Mouse (Mus musculus) embryonic fibroblast, embryonic 13.5 days (primary cell): Measurements from ENCODE around the gene Csf2rb2.

Source experiments
- CTCF ChIP-seq: IDR thresholded peaks from 2 replicates; pipeline ENCODE4 v1.5.1; 2011; ENCODE audit warnings: mild to moderate bottlenecking, control low read depth, low read length, moderate library complexity, borderline replicate concordance; ENCODE audit not compliant: insufficient read depth
- POLR2A ChIP-seq: IDR thresholded peaks from 2 replicates; pipeline ENCODE4 v1.6.1; 2011; ENCODE audit warnings: low read depth, mild to moderate bottlenecking, control low read depth, low read length, moderate library complexity

DNA sequence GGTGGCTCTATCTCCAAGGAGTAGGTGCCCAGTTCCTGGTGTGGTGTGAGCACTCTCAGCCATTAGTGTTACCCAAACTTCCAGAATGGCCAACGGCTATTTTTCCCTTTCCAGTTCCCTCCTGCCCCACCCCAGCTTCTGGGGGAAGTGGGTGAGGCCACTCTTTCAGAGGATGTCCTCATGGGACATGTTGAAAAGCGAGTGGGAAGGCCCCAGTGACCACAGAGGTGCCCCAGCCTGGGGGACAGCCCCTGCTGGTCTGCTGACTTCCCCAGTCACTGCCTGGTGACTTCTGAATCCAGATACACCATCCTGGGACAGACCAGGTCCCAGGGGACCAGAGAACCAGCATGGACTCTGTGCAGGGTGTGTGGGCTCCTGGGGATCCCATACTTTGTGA is 57.9 kb downstream of the Csf2rb2 start:
- TF ChIP-seq POLR2A, result no peak
- TF ChIP-seq CTCF, result no peak
